Mouse (Mus musculus): ENCODE data around the gene Lzts2. TPM values are rescaled to one million over a fixed set of nuclear protein-coding genes. Genes with fewer than 3 reads are reported as not detected.
"Not testable (repeated sequence)": the region's sequence is repeated elsewhere in the genome, so short reads cannot be mapped to it uniquely, and the experiment has no call there.

Gene Lzts2
- polyA plus RNA-seq, 1 experiment, result 0.33 TPM

DNA sequence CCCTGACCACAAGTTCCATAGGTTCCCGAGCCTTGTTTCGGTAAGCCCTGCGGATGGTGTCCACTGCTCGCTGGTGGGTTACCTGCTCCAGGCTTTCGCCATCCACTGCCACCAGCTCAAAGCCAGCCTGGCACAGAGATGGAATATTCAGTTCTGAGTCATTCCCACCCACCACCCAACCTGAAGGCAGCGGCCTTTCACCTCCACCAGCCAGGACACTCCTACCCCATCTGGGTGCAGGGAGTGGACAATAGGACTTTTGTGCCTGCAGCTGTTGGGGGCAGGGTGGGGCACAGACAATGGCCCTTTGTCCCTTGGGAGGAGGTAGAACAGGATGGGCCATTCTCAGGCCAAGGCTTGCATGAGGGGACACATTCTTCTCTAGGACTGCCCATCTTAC is 13.6 kb downstream of the Lzts2 start:
- Histone ChIP-seq H3K4me1 (ENCODE audit: control insufficient read depth) (peaks cover 8% of the 10 kb centered on the region), H3K4me3 (replicated peaks) (no peak overlapping the region), H3K36me3 (ENCODE audit: control insufficient read depth) (peaks cover 24% of the 10 kb centered on the region), H3K27me3 (ENCODE audit: control insufficient read depth) (no peaks in the 10 kb centered on the region), H3K9me3 (ENCODE audit: control insufficient read depth, low read length) (no peaks in the 10 kb centered on the region)
- no peak for TF ChIP-seq GATA1 (IDR thresholded peaks at IDR 0.05; ENCODE audit: low read length)
- no peak for TF ChIP-seq TAL1 (IDR thresholded peaks at IDR 0.05; ENCODE audit: low read length)

- Histone ChIP-seq H3K27me3 (ENCODE audit: control insufficient read depth) (no peaks in the 10 kb centered on the region), H3K4me1 (ENCODE audit: control insufficient read depth) (peaks cover 8% of the 10 kb centered on the region), H3K9me3 (ENCODE audit: control insufficient read depth, low read length) (no peaks in the 10 kb centered on the region), H3K36me3 (ENCODE audit: control insufficient read depth) (peaks cover 22% of the 10 kb centered on the region), H3K4me3 (replicated peaks) (no peak overlapping the region)
- no peak for TF ChIP-seq TAL1 (IDR thresholded peaks at IDR 0.05; ENCODE audit: low read length)
- no peak for TF ChIP-seq GATA1 (IDR thresholded peaks at IDR 0.05; ENCODE audit: low read length)
These were observed 14.5 kb downstream of the Lzts2 start for GRCm38 (mm10) chr19:45028746-45029145.

- no peaks in the 10 kb centered on the region for H3K9me3 ChIP-seq (ENCODE audit: control insufficient read depth, low read length)
- peaks cover 19% of the 10 kb centered on the region for H3K36me3 ChIP-seq (ENCODE audit: control insufficient read depth)
- no peaks in the 10 kb centered on the region for H3K27me3 ChIP-seq (ENCODE audit: control insufficient read depth)
- H3K4me3 ChIP-seq (replicated peaks), result no peak overlapping the region
- TF ChIP-seq GATA1 (IDR thresholded peaks at IDR 0.05; ENCODE audit: low read length) (no peak), TAL1 (IDR thresholded peaks at IDR 0.05; ENCODE audit: low read length) (no peak)
- peaks cover 8% of the 10 kb centered on the region for H3K4me1 ChIP-seq (ENCODE audit: control insufficient read depth)
These were observed 15.4 kb downstream of the Lzts2 start for GRCm38 (mm10) chr19:45029571-45029970.

DNA sequence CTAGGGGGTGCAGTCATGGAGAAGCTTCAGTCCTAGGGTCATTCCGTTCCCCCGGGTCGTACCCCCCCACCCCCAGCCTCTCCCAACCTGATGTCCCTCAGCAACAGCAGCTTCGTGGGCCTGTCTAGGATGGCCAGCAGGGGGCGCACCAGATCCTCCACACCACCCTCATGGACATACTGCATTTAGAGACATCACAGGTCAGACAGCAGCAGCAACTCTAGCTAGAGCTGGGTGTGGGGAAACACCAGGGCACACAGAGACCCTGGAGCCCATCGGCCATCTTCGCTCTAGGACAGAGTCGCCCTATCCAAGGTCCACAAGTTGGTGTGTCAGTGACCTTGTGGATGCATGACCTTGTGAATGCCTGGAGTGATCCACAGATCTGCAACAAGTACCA is 15.9 kb downstream of the Lzts2 start:
- Histone ChIP-seq H3K27me3 (ENCODE audit: control insufficient read depth) (no peaks in the 10 kb centered on the region), H3K9me3 (ENCODE audit: control insufficient read depth, low read length) (no peaks in the 10 kb centered on the region), H3K4me1 (ENCODE audit: control insufficient read depth) (peaks cover 8% of the 10 kb centered on the region), H3K36me3 (ENCODE audit: control insufficient read depth) (peaks cover 15% of the 10 kb centered on the region), H3K4me3 (replicated peaks) (no peak overlapping the region)
- TF ChIP-seq GATA1 (IDR thresholded peaks at IDR 0.05; ENCODE audit: low read length), result no peak
- no peak for TF ChIP-seq TAL1 (IDR thresholded peaks at IDR 0.05; ENCODE audit: low read length)

DNA sequence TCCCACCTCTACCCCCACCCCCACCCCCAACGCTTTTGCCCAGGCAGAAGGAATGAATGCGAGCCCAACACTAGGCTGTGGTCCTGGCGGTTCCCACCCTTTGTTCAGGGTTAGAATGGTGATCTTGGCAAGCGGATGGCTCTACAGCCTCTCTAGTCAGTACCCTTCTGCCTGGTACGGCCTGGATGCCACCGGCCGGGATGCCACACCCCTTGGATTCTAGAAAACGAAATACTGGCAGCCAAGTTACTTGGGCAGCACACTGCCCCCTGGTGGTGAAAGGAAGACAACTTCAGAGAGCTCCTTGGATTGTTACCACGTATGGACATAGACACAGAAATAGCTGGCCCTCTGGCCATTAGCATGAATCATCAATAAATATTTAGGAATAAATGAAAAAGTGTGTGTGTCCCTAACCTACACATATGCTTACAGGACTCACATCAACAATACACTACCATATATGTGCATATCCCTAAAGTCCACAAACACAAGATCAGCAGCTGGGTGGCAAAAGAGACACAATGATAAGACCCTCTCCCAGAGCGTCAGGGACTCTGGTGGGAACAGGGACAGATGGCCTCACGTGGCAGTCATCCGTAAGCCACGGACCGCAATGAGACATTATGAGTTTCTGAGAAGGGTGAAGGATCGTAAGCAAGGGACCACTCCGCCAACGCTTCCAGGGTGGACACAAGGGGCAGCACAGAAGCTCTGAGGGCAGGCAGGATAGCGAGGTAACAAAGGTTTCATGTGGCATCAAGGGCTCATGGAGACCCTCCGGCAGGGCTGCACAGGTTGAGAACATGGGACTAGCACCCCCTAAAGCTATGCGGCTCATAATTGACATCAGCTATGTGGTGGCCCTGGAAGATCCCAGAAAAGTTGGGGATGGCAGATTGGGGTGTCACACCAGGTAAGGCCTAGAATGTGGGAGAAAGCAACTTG is 16.8 kb downstream of the Lzts2 start:
- peaks cover 6% of the 10 kb centered on the region; the same call in 1 of the 2 replicates for H3K27me3 ChIP-seq (ENCODE audit: control insufficient read depth)
- no peaks in the 10 kb centered on the region for H3K9me3 ChIP-seq (ENCODE audit: control insufficient read depth, low read length)
- H3K4me3 ChIP-seq (replicated peaks), result no peak overlapping the region
- no peak for TF ChIP-seq GATA1 (IDR thresholded peaks at IDR 0.05; ENCODE audit: low read length)
- peaks cover 8% of the 10 kb centered on the region for H3K4me1 ChIP-seq (ENCODE audit: control insufficient read depth)
- H3K36me3 ChIP-seq (ENCODE audit: control insufficient read depth), result peaks cover 10% of the 10 kb centered on the region

- H3K36me3 ChIP-seq (ENCODE audit: control insufficient read depth), result peaks cover 3% of the 10 kb centered on the region
- peaks cover 6% of the 10 kb centered on the region; the same call in 1 of the 2 replicates for H3K27me3 ChIP-seq (ENCODE audit: control insufficient read depth)
- H3K4me3 ChIP-seq (replicated peaks), result no peak overlapping the region
- TF ChIP-seq GATA1 (IDR thresholded peaks at IDR 0.05; ENCODE audit: low read length) (no peak), TAL1 (IDR thresholded peaks at IDR 0.05; ENCODE audit: low read length) (no peak)
- no peaks in the 10 kb centered on the region for H3K9me3 ChIP-seq (ENCODE audit: control insufficient read depth, low read length)
- H3K4me1 ChIP-seq (ENCODE audit: control insufficient read depth), result peaks cover 8% of the 10 kb centered on the region
These were observed 17.6 kb downstream of the Lzts2 start for GRCm38 (mm10) chr19:45031780-45032179.

DNA sequence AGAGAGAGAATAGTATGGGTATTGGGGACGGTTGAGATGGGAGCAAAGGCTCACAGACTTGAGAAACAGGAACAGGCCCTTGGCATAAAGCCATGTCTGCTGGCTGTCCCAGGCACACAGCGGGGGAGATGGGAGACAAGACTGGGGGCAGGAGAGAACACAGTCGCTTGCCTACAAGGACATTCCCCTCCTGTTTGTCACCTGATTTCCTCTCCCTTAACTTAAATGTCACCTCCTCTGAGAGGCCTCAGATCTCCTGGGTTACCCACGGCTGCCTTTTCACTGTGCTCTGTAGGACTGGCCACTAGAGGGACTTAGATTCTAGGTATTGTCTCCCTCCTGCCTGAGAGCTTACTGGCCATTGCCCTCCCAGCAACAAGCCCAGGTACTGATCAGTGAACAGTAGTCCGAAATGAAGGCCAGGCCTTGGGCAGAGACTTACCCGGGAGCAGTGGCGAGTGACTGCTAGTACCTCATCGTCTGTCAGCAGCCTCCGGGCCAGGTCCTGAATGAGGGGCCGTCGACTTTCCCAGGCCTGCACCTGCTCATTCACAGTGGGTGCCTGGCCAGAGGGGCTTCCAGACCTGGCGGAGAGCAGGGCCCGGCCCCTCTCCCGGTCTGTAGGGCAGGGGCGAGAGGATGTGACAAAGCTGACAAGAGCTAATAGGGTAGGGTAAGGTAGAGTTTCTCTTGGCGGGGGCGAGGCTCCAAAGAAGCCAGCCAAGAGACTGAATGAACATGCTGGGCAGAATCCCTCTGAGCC is 18.5 kb downstream of the Lzts2 start:
- H3K4me3 ChIP-seq (replicated peaks), result no peak overlapping the region
- H3K36me3 ChIP-seq (ENCODE audit: control insufficient read depth), result no peaks in the 10 kb centered on the region; the same call in 1 of the 2 replicates
- TF ChIP-seq GATA1 (IDR thresholded peaks at IDR 0.05; ENCODE audit: low read length) (no peak), TAL1 (IDR thresholded peaks at IDR 0.05; ENCODE audit: low read length) (no peak)

GRCm38 (mm10) chr19:45036867-45037266 is 22.7 kb downstream of the Lzts2 start:
- Histone ChIP-seq H3K4me3 (replicated peaks) (no peak overlapping the region), H3K36me3 (ENCODE audit: control insufficient read depth) (no peaks in the 10 kb centered on the region), H3K27me3 (ENCODE audit: control insufficient read depth) (peaks cover 38% of the 10 kb centered on the region), H3K4me1 (ENCODE audit: control insufficient read depth) (peaks cover 2% of the 10 kb centered on the region; the same call in 1 of the 2 replicates), H3K9me3 (ENCODE audit: control insufficient read depth, low read length) (no peaks in the 10 kb centered on the region)
- TF ChIP-seq TAL1 (IDR thresholded peaks at IDR 0.05; ENCODE audit: low read length), result no peak
- no peak for TF ChIP-seq GATA1 (IDR thresholded peaks at IDR 0.05; ENCODE audit: low read length)

More for the DNA sequence above, 18.5 kb downstream of the Lzts2 start:
- Histone ChIP-seq H3K4me1 (ENCODE audit: control insufficient read depth) (peaks cover 10% of the 10 kb centered on the region), H3K27me3 (ENCODE audit: control insufficient read depth) (peaks cover 6% of the 10 kb centered on the region; the same call in 1 of the 2 replicates), H3K9me3 (ENCODE audit: control insufficient read depth, low read length) (no peaks in the 10 kb centered on the region)

GRCm38 (mm10) chr19:45038198-45038597 is 24.0 kb downstream of the Lzts2 start:
- peaks cover 48% of the 10 kb centered on the region for H3K27me3 ChIP-seq (ENCODE audit: control insufficient read depth)
- H3K4me3 ChIP-seq (replicated peaks); H3K9me3 ChIP-seq (ENCODE audit: control insufficient read depth, low read length); H3K4me1 ChIP-seq (ENCODE audit: control insufficient read depth); H3K36me3 ChIP-seq (ENCODE audit: control insufficient read depth): not testable (repeated sequence)

All from erythroblast, embryonic 14.5 days (primary cell).